Mouse (Mus musculus) liver, adult 2 months (tissue): ENCODE data around the gene Nt5c2. TPM values are rescaled to one million over a fixed set of nuclear protein-coding genes. Genes with fewer than 3 reads are reported as not detected.
"Not testable (repeated sequence)": the region's sequence is repeated elsewhere in the genome, so short reads cannot be mapped to it uniquely, and the experiment has no call there.

Experiments used
- DNase-seq: peaks from one replicate; pipeline ENCODE4 v3.0.0-alpha.2; 2011; ENCODE audit warnings: low read depth, low spot score; ENCODE audit errors: extremely low read depth
- H3K27ac ChIP-seq: fragments of 200-500 bp; replicated peaks from 2 replicates; pipeline ENCODE4 v1.5.1; 2012; ENCODE audit warnings: low read depth, mild to moderate bottlenecking, control low read depth, inconsistent platforms, low read length; ENCODE audit not compliant: insufficient read depth
- H3K27me3 ChIP-seq: fragments of 200-500 bp; 2 replicates; pipeline ENCODE4 v1.6.1; 2012; ENCODE audit warnings: mild to moderate bottlenecking, moderate library complexity, low read length, inconsistent platforms; ENCODE audit not compliant: control insufficient read depth, insufficient read depth
- H3K36me3 ChIP-seq: fragments of 200-500 bp; 2 replicates; pipeline ENCODE4 v1.6.1; 2012; ENCODE audit warnings: low read length, inconsistent platforms; ENCODE audit not compliant: control insufficient read depth, insufficient read depth
- H3K4me1 ChIP-seq: fragments of 200-500 bp; 2 replicates; pipeline ENCODE4 v1.6.1; 2011; ENCODE audit warnings: low read length; ENCODE audit not compliant: control insufficient read depth, insufficient read depth
- H3K4me3 ChIP-seq: fragments of 200-500 bp; 2 replicates; pipeline ENCODE4 v1.5.1; 2011; ENCODE audit warnings: low read depth, mild to moderate bottlenecking, control low read depth, low read length, moderate library complexity; ENCODE audit not compliant: insufficient read depth
- H3K79me2 ChIP-seq: fragments of 200-500 bp; 2 replicates; pipeline ENCODE4 v1.6.1; 2012; ENCODE audit warnings: inconsistent platforms, mild to moderate bottlenecking, low read length, moderate library complexity; ENCODE audit not compliant: control insufficient read depth, insufficient read depth
- H3K9ac ChIP-seq: fragments of 200-500 bp; 2 replicates; pipeline ENCODE4 v1.6.1; 2012; ENCODE audit warnings: low read depth, mild to moderate bottlenecking, control low read depth, inconsistent platforms, low read length
- CTCF ChIP-seq: fragments of 200-500 bp; IDR thresholded peaks from 2 replicates; pipeline ENCODE4 v1.5.1; 2011; ENCODE audit warnings: low read depth, low read length, control low read depth
- POLR2A ChIP-seq: fragments of 200-500 bp; IDR thresholded peaks from 2 replicates; pipeline ENCODE4 v1.6.1; 2011; ENCODE audit warnings: low read length, control low read depth; ENCODE audit not compliant: insufficient read depth; ENCODE audit errors: extremely low read depth
- WGBS: fragments of 180-500 bp; shearing (Covaris S2); methylation state at CpG from one replicate; pipeline ENCODE4 v1.1.7; 2018; 5-methylcytosine and 5-hydroxymethylcytosine counted together
- polyA plus RNA-seq: library from polyadenylated mRNA; depleted of rRNA; stranded (reverse); fragments of >200 nt; gene quantifications from 2 replicates; pipeline ENCODE4 v1.2.3, GENCODE M21; 2012
- total RNA-seq: library from RNA; depleted of rRNA; stranded (reverse); fragments of >200 nt; gene quantifications from 2 replicates; pipeline ENCODE4 v1.2.3, GENCODE M21; 2014

Gene Nt5c2
- total and polyA plus RNA-seq, 2 experiments, result 7.5 to 12.6 TPM

GRCm38 (mm10) chr19:47009943-47010342 is 5.0 kb downstream of the Nt5c2 start:
- no peaks in the 10 kb centered on the region for H3K36me3 ChIP-seq
- H3K27ac ChIP-seq, result no peak overlapping the region
- peaks cover 15% of the 10 kb centered on the region for H3K27me3 ChIP-seq
- TF ChIP-seq CTCF, result no peak
- no peak for TF ChIP-seq POLR2A
- no peak overlapping the region for H3K9ac ChIP-seq
- 70% methylated on average over 5 of the region's 5 CpGs for WGBS
- H3K79me2 ChIP-seq, result no peaks in the 10 kb centered on the region
- H3K4me1 ChIP-seq, result no peaks in the 10 kb centered on the region
- no peak for DNase-seq
- no peak overlapping the region for H3K4me3 ChIP-seq

DNA sequence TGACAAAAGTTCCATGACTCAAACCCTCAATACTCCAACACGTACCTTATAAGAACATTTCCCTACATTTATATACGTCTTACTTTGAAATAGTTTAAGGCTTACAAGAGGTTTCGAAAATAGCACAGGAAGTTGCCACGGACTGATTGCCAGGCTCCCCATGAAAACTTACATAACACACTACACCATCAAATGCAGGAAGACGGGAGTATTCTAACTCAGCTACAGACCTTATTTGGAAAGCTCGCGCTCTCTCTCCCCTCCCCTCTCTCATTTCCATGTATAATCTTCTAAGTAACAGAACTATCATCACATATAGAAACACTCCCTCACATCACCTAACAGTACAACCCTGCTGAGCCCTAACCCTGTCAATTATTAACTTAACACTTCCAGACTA is 5.5 kb downstream of the Nt5c2 start:
- no peak overlapping the region for H3K9ac ChIP-seq
- no peak overlapping the region for H3K4me3 ChIP-seq
- 74% methylated on average over 7 of the region's 7 CpGs for WGBS
- H3K36me3 ChIP-seq, result no peaks in the 10 kb centered on the region
- TF ChIP-seq CTCF (no peak), POLR2A (no peak)
- no peaks in the 10 kb centered on the region for H3K79me2 ChIP-seq
- DNase-seq, result no peak
- H3K4me1 ChIP-seq, result no peaks in the 10 kb centered on the region
- peaks cover 9% of the 10 kb centered on the region for H3K27me3 ChIP-seq
- H3K27ac ChIP-seq, result no peak overlapping the region

DNA sequence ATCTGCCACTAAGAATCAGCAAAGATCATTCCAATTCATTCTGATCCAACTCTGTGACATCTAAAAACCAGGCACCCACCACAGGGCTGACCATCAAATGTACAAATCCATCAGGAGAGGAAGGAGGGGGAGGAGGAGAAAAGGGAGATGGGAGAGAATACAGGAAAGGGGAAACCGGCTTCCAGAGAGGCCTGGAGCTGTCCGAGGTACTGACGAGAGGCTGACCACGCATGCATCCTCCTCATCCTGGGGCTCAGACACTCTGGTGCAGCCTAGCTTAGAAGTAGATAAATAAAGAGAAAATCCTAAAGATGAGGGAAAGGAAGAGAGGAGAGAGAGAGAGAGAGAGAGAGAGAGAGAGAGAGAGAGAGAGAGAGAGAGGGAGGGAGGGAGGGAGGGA is 8.6 kb downstream of the Nt5c2 start:
- H3K4me1 ChIP-seq, result no peaks in the 10 kb centered on the region
- TF ChIP-seq CTCF (no peak), POLR2A (no peak)
- H3K4me3 ChIP-seq, result no peak overlapping the region
- no peaks in the 10 kb centered on the region for H3K36me3 ChIP-seq
- H3K79me2 ChIP-seq, result no peaks in the 10 kb centered on the region
- no peaks in the 10 kb centered on the region for H3K27me3 ChIP-seq
- no peak overlapping the region for H3K27ac ChIP-seq
- 2% methylated on average over 4 of the region's 4 CpGs for WGBS
- no peak overlapping the region for H3K9ac ChIP-seq
- DNase-seq, result no peak

GRCm38 (mm10) chr19:47005873-47006272 is 9.1 kb downstream of the Nt5c2 start:
- 62% methylated on average over 5 of the region's 5 CpGs for WGBS
- DNase-seq, result no peak
- Histone ChIP-seq H3K4me1 (no peaks in the 10 kb centered on the region), H3K27ac (no peak overlapping the region), H3K4me3 (no peak overlapping the region), H3K9ac (no peak overlapping the region), H3K36me3 (no peaks in the 10 kb centered on the region), H3K79me2 (no peaks in the 10 kb centered on the region), H3K27me3 (no peaks in the 10 kb centered on the region)
- TF ChIP-seq CTCF (no peak), POLR2A (no peak)

- TF ChIP-seq CTCF, result no peak
- no peak for TF ChIP-seq POLR2A
- Histone ChIP-seq H3K4me3 (no peak overlapping the region), H3K4me1 (no peaks in the 10 kb centered on the region), H3K36me3 (no peaks in the 10 kb centered on the region), H3K27ac (no peak overlapping the region), H3K27me3 (no peaks in the 10 kb centered on the region), H3K9ac (no peak overlapping the region), H3K79me2 (no peaks in the 10 kb centered on the region)
- no peak for DNase-seq
- WGBS, result 75% methylated on average over 6 of the region's 6 CpGs
Measured at GRCm38 (mm10) chr19:47003742-47004511, 11.0 kb downstream of the Nt5c2 start.

- H3K4me1 ChIP-seq, DNase-seq, H3K9ac ChIP-seq, H3K27ac ChIP-seq, H3K4me3 ChIP-seq, H3K36me3 ChIP-seq, H3K27me3 ChIP-seq, H3K79me2 ChIP-seq: not testable (repeated sequence)
- 71% methylated on average over 3 of the region's 3 CpGs for WGBS
Measured at GRCm38 (mm10) chr19:47000357-47000756, 14.6 kb downstream of the Nt5c2 start.
